Mouse (Mus musculus) embryonic facial prominence, embryonic 11.5 days (tissue): Measurements from ENCODE around the gene Olfr103. TPM values are rescaled to one million over a fixed set of nuclear protein-coding genes. Genes with fewer than 3 reads are reported as not detected.

Experiments used
- ATAC-seq: fragments of 200-750 bp; cut with Nextera tagmentation; replicated peaks from 2 replicates; pipeline ENCODE4 v1.8.0; 2017; ENCODE audit warnings: low read depth; ENCODE audit not compliant: insufficient number of reproducible peaks, low FRiP score, low TSS enrichment
- DNase-seq: peaks from one replicate; pipeline ENCODE4 v3.0.0-alpha.2; 2015; ENCODE audit warnings: low spot score
- H3K27ac ChIP-seq: fragments of 300-500 bp; sonication (generic); replicated peaks from 2 replicates; pipeline ENCODE4 v1.5.1; 2014; ENCODE audit warnings: mild to moderate bottlenecking, low read depth, low read length, control low read depth
- H3K27me3 ChIP-seq: fragments of 300-500 bp; sonication (generic); 2 replicates; pipeline ENCODE4 v1.6.1; 2014; ENCODE audit warnings: mild to moderate bottlenecking, low read length, moderate library complexity, mixed read lengths; ENCODE audit not compliant: control insufficient read depth, insufficient read depth
- H3K36me3 ChIP-seq: fragments of 300-500 bp; sonication (generic); replicated peaks from 2 replicates; pipeline ENCODE4 v1.6.1; 2014; ENCODE audit warnings: low read depth, mild to moderate bottlenecking, low read length, moderate library complexity, mixed read lengths; ENCODE audit not compliant: control insufficient read depth, insufficient read depth
- H3K4me1 ChIP-seq: fragments of 300-500 bp; sonication (generic); 2 replicates; pipeline ENCODE4 v1.6.1; 2014; ENCODE audit warnings: low read length, mixed read lengths; ENCODE audit not compliant: control insufficient read depth, insufficient read depth
- H3K4me2 ChIP-seq: fragments of 300-500 bp; sonication (generic); 2 replicates; pipeline ENCODE4 v1.6.1; 2014; ENCODE audit warnings: low read depth, mild to moderate bottlenecking, control low read depth, low read length, moderate library complexity
- H3K4me3 ChIP-seq: fragments of 300-500 bp; sonication (generic); 2 replicates; pipeline ENCODE4 v1.5.1; 2014; ENCODE audit warnings: low read depth, low read length, control low read depth
- H3K9ac ChIP-seq: fragments of 300-500 bp; sonication (generic); replicated peaks from 2 replicates; pipeline ENCODE4 v1.6.1; 2014; ENCODE audit warnings: mild to moderate bottlenecking, control low read depth, low read length
- H3K9me3 ChIP-seq: fragments of 300-500 bp; sonication (generic); replicated peaks from 2 replicates; pipeline ENCODE4 v1.6.1; 2016; ENCODE audit warnings: mild to moderate bottlenecking, low read length, inconsistent platforms, mixed read lengths; ENCODE audit not compliant: control insufficient read depth
- WGBS: fragments of 180-500 bp; shearing (Covaris S2); extraction: QIAGEN DNeasy Blood & Tissue Kit; methylation state at CpG from one replicate; pipeline ENCODE4 v1.1.7; 2014; 5-methylcytosine and 5-hydroxymethylcytosine counted together
- polyA plus RNA-seq: library from polyadenylated mRNA; unstranded; fragments of >200 nt; fragmentation: Nextera tagmentation; extraction: Ambion mirVana; gene quantifications from 2 replicates; pipeline ENCODE4 v1.2.1, GENCODE M21; 2014

The Olfr103 gene
- polyA plus RNA-seq, result not detected in 2 replicates

GRCm38 (mm10) chr17:37339598-37339997, at the start of gene Olfr103:
Gene Olfr103, minus strand, starts transcription at chr17:37339698.
- no peaks in the 10 kb centered on the region for H3K36me3 ChIP-seq
- H3K4me3 ChIP-seq, result no peak within 1 kb of the TSS
- H3K27ac ChIP-seq, result no peak within 1 kb of the TSS
- no peak for DNase-seq
- no peaks in the 10 kb centered on the region for H3K4me1 ChIP-seq
- H3K9me3 ChIP-seq, result no peaks in the 10 kb centered on the region
- no peak within 1 kb of the TSS for H3K4me2 ChIP-seq
- H3K27me3 ChIP-seq, result no peaks in the 10 kb centered on the region
- no peak for ATAC-seq
- WGBS, result 85% methylated on average over 2 of the region's 2 CpGs
- H3K9ac ChIP-seq, result no peak within 1 kb of the TSS

- no peak for DNase-seq
- H3K9me3 ChIP-seq, result no peaks in the 10 kb centered on the region
- H3K4me3 ChIP-seq, result no peak within 1 kb of the TSS
- H3K4me2 ChIP-seq, result no peak within 1 kb of the TSS
- H3K36me3 ChIP-seq, result no peaks in the 10 kb centered on the region
- no peak within 1 kb of the TSS for H3K27ac ChIP-seq
- no peaks in the 10 kb centered on the region for H3K27me3 ChIP-seq
- no peak within 1 kb of the TSS for H3K9ac ChIP-seq
- no peak for ATAC-seq
- H3K4me1 ChIP-seq, result no peaks in the 10 kb centered on the region
Measured at GRCm38 (mm10) chr17:37378733-37379132, 39.2 kb upstream of the Olfr103 start, which contains the start of gene Olfr105-ps. Gene Olfr105-ps, plus strand, starts transcription at chr17:37379033.

- Histone ChIP-seq H3K36me3 (no peaks in the 10 kb centered on the region), H3K27ac (no peak within 1 kb of the TSS), H3K4me3 (no peak within 1 kb of the TSS), H3K27me3 (no peaks in the 10 kb centered on the region), H3K9ac (no peak within 1 kb of the TSS), H3K4me2 (no peak within 1 kb of the TSS), H3K9me3 (no peaks in the 10 kb centered on the region), H3K4me1 (no peaks in the 10 kb centered on the region)
- ATAC-seq (no peak), DNase-seq (no peak)
Measured at GRCm38 (mm10) chr17:37359282-37359681, 19.8 kb upstream of the Olfr103 start, which contains the start of gene Olfr104-ps. Gene Olfr104-ps, plus strand, starts transcription at chr17:37359582.

- H3K4me3 ChIP-seq, result no peak within 1 kb of the TSS
- ATAC-seq (no peak), DNase-seq (no peak)
- no peak within 1 kb of the TSS for H3K9ac ChIP-seq
- H3K27ac ChIP-seq, result no peak within 1 kb of the TSS
- H3K4me1 ChIP-seq, result no peaks in the 10 kb centered on the region
- no peaks in the 10 kb centered on the region for H3K9me3 ChIP-seq
- H3K27me3 ChIP-seq, result no peaks in the 10 kb centered on the region
- no peaks in the 10 kb centered on the region for H3K36me3 ChIP-seq
- no peak within 1 kb of the TSS for H3K4me2 ChIP-seq
Measured at GRCm38 (mm10) chr17:37316954-37317353, 22.5 kb downstream of the Olfr103 start, which contains the start of gene Olfr102. Gene Olfr102, minus strand, starts transcription at chr17:37317054.

- no peak for DNase-seq
- Histone ChIP-seq H3K27me3 (no peaks in the 10 kb centered on the region), H3K4me2 (no peak overlapping the region), H3K4me1 (no peaks in the 10 kb centered on the region), H3K9me3 (no peaks in the 10 kb centered on the region), H3K4me3 (no peak overlapping the region), H3K27ac (no peak overlapping the region), H3K36me3 (no peaks in the 10 kb centered on the region), H3K9ac (no peak overlapping the region)
- ATAC-seq, result no peak
- WGBS, result 55% methylated on average over 2 of the region's 2 CpGs
Measured at GRCm38 (mm10) chr17:37310146-37310699, 29.3 kb downstream of the Olfr103 start.

GRCm38 (mm10) chr17:37308483-37308882, 31.0 kb downstream of the Olfr103 start:
- DNase-seq, result no peak
- no peaks in the 10 kb centered on the region for H3K9me3 ChIP-seq
- H3K36me3 ChIP-seq, result no peaks in the 10 kb centered on the region
- no peaks in the 10 kb centered on the region for H3K27me3 ChIP-seq
- H3K4me2 ChIP-seq, result no peak overlapping the region
- ATAC-seq, result no peak
- no peaks in the 10 kb centered on the region for H3K4me1 ChIP-seq
- no peak overlapping the region for H3K9ac ChIP-seq
- H3K27ac ChIP-seq, result no peak overlapping the region
- WGBS, result 38% methylated on average over 4 of the region's 4 CpGs
- H3K4me3 ChIP-seq, result no peak overlapping the region

GRCm38 (mm10) chr17:37304213-37304612, 35.3 kb downstream of the Olfr103 start, which contains the start of gene Olfr101:
Gene Olfr101, minus strand, starts transcription at chr17:37304313.
- Histone ChIP-seq H3K4me3 (no peak within 1 kb of the TSS), H3K4me1 (no peaks in the 10 kb centered on the region), H3K9me3 (no peaks in the 10 kb centered on the region), H3K36me3 (no peaks in the 10 kb centered on the region), H3K4me2 (no peak within 1 kb of the TSS), H3K9ac (no peak within 1 kb of the TSS), H3K27me3 (no peaks in the 10 kb centered on the region), H3K27ac (no peak within 1 kb of the TSS)
- WGBS, result 85% methylated on average over 4 of the region's 4 CpGs
- DNase-seq, result no peak
- ATAC-seq, result no peak
